Mouse (Mus musculus) layer of hippocampus, postnatal 10 days (tissue): ENCODE data around the gene Csf3. TPM values are rescaled to one million over a fixed set of nuclear protein-coding genes. Genes with fewer than 3 reads are reported as not detected.

Experiments
- DNase-seq, 2 experiments: peaks; one replicate each; pipeline ENCODE4 v3.0.0; 2021; ENCODE audit warnings: low spot score in 2 of 2
- total RNA-seq, 2 experiments: library from RNA; stranded (reverse); gene quantifications; 2 replicates each; pipeline ENCODE4 v1.2.3; 2021

Csf3 gene
- total RNA-seq, 2 experiments from 2014 or later, result not detected

GRCm38 (mm10) chr11:98696454-98697216 is 4.4 kb upstream of the Csf3 start:
- no peak for DNase-seq

GRCm38 (mm10) chr11:98697225-98697624 is 3.8 kb upstream of the Csf3 start:
- no peak for DNase-seq

- no peak for DNase-seq
Measured at GRCm38 (mm10) chr11:98698849-98699640, 2.0 kb upstream of the Csf3 start.

DNA sequence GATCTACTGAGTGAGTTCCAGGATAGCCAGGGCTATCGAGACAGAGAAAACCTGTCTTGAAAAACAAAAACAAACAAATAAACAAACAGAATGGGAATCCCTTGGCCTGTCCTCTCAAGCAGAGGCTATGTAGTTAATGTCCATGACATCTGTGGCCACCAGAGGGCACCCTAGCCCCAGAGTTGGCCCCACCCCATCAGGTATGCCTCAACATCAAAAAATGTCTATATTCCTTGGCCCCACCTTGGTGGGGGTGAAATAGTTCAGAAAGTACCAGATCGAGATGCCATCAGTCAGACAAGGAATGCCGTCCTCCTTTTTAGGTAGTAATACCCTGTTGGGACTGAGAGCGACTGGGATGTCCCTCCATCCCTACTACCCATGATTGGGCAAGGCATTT is 1.2 kb upstream of the Csf3 start:
- peak; percentile 79 to 86 for DNase-seq

GRCm38 (mm10) chr11:98702323-98702722 is 1.3 kb downstream of the Csf3 start:
- DNase-seq, result no peak

GRCm38 (mm10) chr11:98705021-98705420 is 4.0 kb downstream of the Csf3 start:
- DNase-seq, result no peak

DNA sequence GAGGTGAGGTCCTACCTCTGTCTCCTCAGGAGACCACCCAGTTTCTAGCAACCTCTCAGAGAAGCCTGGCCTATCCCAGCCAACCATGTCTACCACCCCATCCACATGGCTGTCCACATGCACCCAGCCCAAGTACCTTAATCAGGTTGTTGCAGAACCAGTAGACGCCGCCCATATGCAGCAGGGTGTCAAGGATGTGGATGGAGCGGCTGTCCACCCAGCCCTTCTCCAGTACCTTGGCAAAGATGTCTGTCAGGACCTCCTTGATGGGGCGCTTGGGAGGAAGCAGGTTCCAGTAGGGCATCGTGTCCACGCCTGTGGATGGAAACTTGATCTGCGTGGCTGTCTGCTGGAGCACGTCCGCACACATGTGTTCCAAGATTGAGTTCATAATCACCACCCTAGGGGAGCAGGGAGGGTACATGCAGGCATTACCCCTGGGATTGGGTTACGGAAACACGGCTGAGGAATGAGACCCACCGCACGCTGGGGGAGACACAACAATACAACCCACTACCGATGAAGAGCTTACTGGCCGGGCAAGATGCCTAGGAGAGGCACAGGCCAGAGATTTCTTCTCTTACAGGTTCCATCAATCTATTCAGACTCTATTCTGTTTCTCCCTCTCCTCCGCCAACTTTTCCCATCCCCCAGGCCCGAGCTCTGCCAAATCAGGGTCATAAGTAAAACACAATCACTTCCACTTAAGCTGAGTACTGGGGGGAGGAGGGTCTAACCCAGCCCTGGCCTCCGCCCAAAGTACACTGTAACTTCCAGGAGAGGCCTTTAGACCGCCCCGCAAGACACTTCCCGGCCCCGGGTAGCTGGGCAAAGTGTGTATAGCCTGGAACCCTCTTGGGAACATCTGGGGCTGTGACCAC is 6.6 kb downstream of the Csf3 start:
- DNase-seq, result no peak

DNA sequence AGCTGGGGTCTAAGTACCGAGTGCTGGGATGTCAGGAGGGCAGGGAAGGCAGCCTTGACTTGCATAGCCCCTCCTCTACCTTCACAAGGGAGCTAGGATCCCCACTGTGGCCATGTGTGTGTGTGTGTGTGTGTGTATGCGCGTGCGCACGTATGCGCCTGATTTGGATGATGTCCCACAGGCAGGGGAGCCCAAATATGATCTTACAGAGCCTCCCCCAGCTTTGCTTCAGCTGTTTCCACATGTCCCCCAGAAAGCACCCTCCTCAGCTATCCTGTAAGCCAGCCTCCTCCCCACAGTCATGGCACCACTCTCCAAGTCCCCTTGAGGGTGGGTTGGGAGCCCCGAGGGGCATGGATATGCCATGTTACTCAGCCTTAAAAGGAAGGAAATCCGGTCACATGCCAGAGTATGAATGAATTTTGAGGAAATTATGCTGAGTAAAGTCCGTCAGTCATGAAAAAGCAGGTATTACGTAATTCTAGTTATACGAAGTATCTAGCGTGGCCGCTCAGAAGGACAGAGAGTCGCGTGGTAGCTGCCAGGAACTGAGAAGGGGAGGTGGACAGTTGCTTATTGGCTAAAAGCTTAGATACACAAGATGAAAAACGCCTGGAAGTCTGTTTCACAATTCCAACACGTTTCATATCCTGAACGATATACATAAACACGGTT is 7.4 kb downstream of the Csf3 start:
- no peak for DNase-seq

DNA sequence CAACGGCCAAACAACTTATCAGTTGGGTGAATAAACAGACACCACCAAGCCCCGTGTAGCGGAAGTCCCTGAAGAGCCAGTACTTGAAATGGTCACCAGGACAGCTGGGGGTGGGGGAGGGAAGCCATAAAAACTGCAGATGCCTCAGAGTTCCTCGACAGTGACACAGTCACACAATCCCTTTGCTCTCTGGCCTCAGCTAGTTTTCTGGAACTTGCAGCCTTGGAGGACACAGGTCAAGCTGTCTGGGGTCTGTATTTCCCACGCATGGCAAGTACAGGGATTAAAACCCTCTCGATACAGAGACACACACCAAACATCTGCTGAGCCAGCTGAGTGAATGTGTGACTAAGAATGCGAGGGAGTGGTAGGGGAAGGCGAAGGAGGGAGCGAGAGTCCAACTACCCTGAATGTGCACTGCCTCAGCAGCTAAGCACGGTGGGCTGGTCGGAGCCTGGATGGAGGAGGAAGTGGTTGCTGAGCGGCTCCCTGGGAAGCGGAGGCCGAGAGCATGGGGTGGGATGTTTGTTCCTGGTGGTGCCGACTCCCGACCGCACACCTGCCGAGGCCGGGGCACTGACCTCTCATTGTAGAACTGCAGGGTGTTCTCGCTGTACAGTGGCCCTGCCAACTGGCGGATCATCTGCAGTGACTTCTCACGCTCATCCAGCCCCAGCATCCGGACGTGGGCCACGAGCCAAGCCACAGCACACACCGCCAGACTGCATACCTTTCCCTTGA is 8.1 kb downstream of the Csf3 start:
- no peak for DNase-seq

DNA sequence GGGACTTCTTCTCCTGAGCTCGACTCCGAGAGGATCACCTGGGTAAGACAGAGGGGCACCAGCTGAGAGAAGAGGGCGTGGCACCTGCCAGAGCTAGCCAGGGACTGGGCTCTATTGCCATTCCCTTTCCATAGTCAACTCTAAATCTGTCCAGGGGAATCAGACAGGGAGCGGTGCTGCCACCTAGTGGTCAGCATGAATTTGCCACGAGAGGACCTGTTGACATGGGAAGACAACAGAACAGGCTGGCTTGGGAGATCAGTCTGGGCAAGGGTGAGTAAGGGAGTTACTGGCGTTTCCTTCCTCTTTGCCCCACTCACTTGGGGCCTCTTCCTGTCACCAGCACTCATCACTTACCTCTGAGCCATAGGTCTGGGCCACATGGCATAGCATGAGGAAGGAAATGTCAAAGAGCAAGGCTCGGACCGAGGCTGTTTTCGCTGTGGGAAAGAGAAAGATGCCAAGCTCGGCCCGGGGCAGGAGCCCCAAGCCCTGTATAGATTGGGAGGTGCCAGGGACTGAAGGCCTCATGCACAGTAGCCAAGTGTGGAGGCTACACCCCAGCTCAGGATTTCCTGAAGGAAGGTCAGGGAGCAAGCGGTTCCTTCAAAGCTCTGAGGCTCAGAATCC is 9.5 kb downstream of the Csf3 start:
- DNase-seq, result peak; percentile 87 to 90

GRCm38 (mm10) chr11:98711046-98711434 is 10.0 kb downstream of the Csf3 start:
- no peak for DNase-seq

- peak in 1 of 2 experiments; percentile 54 for DNase-seq
Measured at GRCm38 (mm10) chr11:98712009-98712408, 10.9 kb downstream of the Csf3 start.

GRCm38 (mm10) chr11:98713703-98714102 is 12.6 kb downstream of the Csf3 start:
- DNase-seq, result no peak

- no peak for DNase-seq
Measured at GRCm38 (mm10) chr11:98715946-98716345, 14.9 kb downstream of the Csf3 start.

DNA sequence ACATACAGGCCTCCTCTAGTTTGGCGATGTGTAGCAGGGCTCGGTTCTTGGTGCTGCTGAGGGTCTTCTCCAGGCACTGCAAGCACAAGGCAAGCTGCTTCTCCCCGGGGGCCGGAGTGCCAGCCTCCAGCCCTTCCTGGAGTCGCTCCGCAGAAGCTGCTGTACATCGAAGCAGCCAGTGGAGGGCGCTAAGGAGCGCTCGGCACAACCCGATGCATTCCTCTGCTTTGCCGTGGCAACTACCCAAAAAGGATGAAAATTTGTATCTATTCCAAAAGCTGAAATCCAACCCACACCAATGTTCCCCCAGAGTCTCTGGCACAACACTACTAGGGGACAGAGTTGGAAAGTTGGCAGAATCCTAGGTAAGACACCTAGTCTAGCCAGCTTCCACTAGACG is 16.8 kb downstream of the Csf3 start:
- peak; percentile 88 to 89 for DNase-seq

- DNase-seq, result no peak
Measured at GRCm38 (mm10) chr11:98720756-98721155, 19.7 kb downstream of the Csf3 start.

DNA sequence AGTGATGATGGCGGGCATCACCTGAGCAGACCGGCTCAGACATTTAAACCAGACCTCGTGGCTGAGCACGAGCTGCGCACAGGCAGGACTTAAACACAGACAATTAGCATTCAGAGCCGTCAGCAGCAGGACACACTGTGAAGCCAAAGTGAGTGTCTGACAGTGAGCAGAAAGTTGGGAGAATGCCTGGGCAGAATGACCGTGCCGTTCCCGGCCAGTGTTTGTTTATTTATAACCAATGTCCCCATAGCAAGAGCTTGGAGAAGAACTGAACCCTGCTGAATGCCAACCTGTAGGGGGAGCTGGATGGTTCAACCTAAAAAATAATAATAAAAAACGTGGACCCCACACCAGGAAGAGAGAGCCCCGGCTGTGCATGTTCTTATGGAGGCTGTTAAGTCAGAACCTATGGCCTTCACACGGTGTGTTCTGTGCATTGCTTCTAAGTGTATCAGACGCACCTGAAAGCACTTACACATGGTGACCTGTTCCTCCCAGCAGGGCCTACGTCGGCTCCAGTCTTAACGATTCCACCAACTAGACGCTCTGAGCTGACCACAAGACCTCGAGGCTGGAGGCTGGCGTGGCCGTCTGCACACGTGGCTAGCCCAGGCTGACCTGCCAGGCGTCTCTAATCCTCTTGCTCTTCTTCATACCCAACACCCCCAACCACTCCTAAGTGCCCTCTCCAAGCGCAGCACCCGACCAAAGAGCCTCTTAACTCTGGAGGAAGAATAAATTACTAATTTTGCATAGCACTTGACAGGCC is 20.6 kb downstream of the Csf3 start:
- DNase-seq, result peak; percentile 64 to 66

- no peak for DNase-seq
Measured at GRCm38 (mm10) chr11:98723098-98723497, 22.0 kb downstream of the Csf3 start.

DNA sequence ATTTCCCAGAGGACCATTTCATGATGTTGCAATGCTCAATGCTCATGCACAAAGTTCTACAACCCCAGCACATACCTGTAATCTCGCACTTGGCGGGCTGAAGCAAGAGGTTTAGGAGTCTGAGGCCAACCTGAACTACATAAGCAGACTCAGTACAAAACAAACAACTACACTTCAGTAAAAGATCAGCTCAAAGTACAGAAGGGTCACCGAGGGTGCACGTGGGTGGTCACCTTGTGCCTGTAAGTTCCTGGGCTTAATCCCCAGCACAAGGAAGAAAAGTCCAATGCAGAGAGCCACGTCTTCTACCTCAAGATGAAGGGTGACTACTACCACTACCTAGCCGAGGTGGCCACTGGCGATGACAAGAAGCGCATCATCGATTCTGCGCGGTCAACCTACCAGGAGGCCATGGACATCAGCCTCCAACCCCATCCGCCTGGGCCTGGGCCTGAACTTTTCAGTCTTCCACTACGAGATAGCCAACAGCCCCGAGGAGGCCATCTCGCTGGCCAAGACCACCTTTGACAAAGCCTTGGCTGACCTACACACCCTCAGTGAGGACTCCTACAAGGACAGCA is 25.0 kb downstream of the Csf3 start:
- no peak for DNase-seq
